Mouse (Mus musculus): ENCODE data around the gene Tex264.

GRCm38 (mm10) chr9:106725435-106725834 lies 39.7 kb upstream of the Tex264 start:
- TF ChIP-seq POLR2A (IDR thresholded peaks at IDR 0.05; ENCODE audit: extremely low read depth, insufficient read depth, low read length) (no peak), CTCF (IDR thresholded peaks at IDR 0.05; ENCODE audit: low read depth, low read length) (no peak)
